Mouse (Mus musculus) T-helper 2 cell (primary cell): ENCODE data around the gene Gpld1.

Source experiments
- in situ Hi-C: fragments of 300-600 bp; cut with MboI, MseI; formaldehyde crosslinking; loops from one replicate; pipeline ENCODE4 v1.15.1; 2025; ENCODE audit warnings: high pct_unique_total_duplicates

The Gpld1 gene

GRCm38 (mm10) chr13:25020540-25020892, 77.6 kb downstream of the Gpld1 start:
- in situ Hi-C loops = loop anchor here (5.0 kb wide), 1 partner anchor 97 kb away; no protein-coding TSS in a partner anchor

GRCm38 (mm10) chr13:25022386-25022785, 79.4 kb downstream of the Gpld1 start:
- in situ Hi-C loops = loop anchor here (5.0 kb wide), 1 partner anchor 95 kb away; no protein-coding TSS in a partner anchor

GRCm38 (mm10) chr13:25023129-25023528, 80.2 kb downstream of the Gpld1 start:
- in situ Hi-C loops = loop anchor here (5.0 kb wide), 1 partner anchor 94 kb away; no protein-coding TSS in a partner anchor

- in situ Hi-C loops = loop anchor here (5.0 kb wide), 1 partner anchor 93 kb away; no protein-coding TSS in a partner anchor
These were observed 81.7 kb downstream of the Gpld1 start for GRCm38 (mm10) chr13:25024655-25025054.

- in situ Hi-C loops = no loop called here
These were observed 83.6 kb downstream of the Gpld1 start for GRCm38 (mm10) chr13:25026409-25027113.

GRCm38 (mm10) chr13:25027114-25027425, 84.1 kb downstream of the Gpld1 start:
- in situ Hi-C loops = no loop called here

- in situ Hi-C loops = no loop called here
These were observed 96.5 kb downstream of the Gpld1 start for GRCm38 (mm10) chr13:25039488-25039887.
